Mouse (Mus musculus) heart, embryonic 16.5 days (tissue): ENCODE data around the gene 1700016D06Rik. TPM values are rescaled to one million over a fixed set of nuclear protein-coding genes. Genes with fewer than 3 reads are reported as not detected.
A peak's percentile ranks its signal among the peaks of the same experiment; 100 is the strongest.

Experiments used
- ATAC-seq: fragments of 200-750 bp; cut with Nextera tagmentation; replicated peaks from 2 replicates; pipeline ENCODE4 v1.8.0; 2017; ENCODE audit warnings: moderate number of reproducible peaks; ENCODE audit not compliant: insufficient read depth, low FRiP score; ENCODE audit errors: extremely low read depth
- H3K27ac ChIP-seq: fragments of 300-500 bp; sonication (generic); 2 replicates; pipeline ENCODE4 v1.5.1; 2014; ENCODE audit warnings: mild to moderate bottlenecking, low read length, control low read depth, moderate library complexity
- H3K27me3 ChIP-seq: fragments of 300-500 bp; sonication (generic); 2 replicates; pipeline ENCODE4 v1.6.1; 2014; ENCODE audit warnings: low read length, mixed read lengths; ENCODE audit not compliant: control insufficient read depth, insufficient read depth
- H3K36me3 ChIP-seq: fragments of 300-500 bp; sonication (generic); 2 replicates; pipeline ENCODE4 v1.6.1; 2014; ENCODE audit not compliant: control insufficient read depth, insufficient read depth
- H3K4me1 ChIP-seq: fragments of 300-500 bp; sonication (generic); 2 replicates; pipeline ENCODE4 v1.6.1; 2014; ENCODE audit warnings: low read length, mixed read lengths; ENCODE audit not compliant: control insufficient read depth, insufficient read depth
- H3K4me2 ChIP-seq: fragments of 300-500 bp; sonication (generic); 2 replicates; pipeline ENCODE4 v1.6.1; 2014; ENCODE audit warnings: low read depth, mild to moderate bottlenecking, control low read depth, low read length
- H3K4me3 ChIP-seq: fragments of 300-500 bp; sonication (generic); 2 replicates; pipeline ENCODE4 v1.5.1; 2014; ENCODE audit warnings: mild to moderate bottlenecking, control low read depth, low read length
- H3K9ac ChIP-seq: fragments of 300-500 bp; sonication (generic); 2 replicates; pipeline ENCODE4 v1.6.1; 2014; ENCODE audit warnings: low read length, control low read depth
- H3K9me3 ChIP-seq: fragments of 300-500 bp; sonication (generic); replicated peaks from 2 replicates; pipeline ENCODE4 v1.6.1; 2016; ENCODE audit warnings: low read length; ENCODE audit not compliant: control insufficient read depth
- WGBS: fragments of 180-500 bp; shearing (Covaris S2); extraction: QIAGEN DNeasy Blood & Tissue Kit; methylation state at CpG from one replicate; pipeline ENCODE4 v1.1.7; 2014; 5-methylcytosine and 5-hydroxymethylcytosine counted together
- polyA plus RNA-seq: library from polyadenylated mRNA; unstranded; fragments of >200 nt; fragmentation: Nextera tagmentation; extraction: Ambion mirVana; gene quantifications from 2 replicates; pipeline ENCODE4 v1.2.1, GENCODE M21; 2015

The 1700016D06Rik gene
- polyA plus RNA-seq, 1 experiment from 2014 or later = not detected

- no peaks in the 10 kb centered on the region for H3K9me3 ChIP-seq
- ATAC-seq = no peak
- H3K4me2 ChIP-seq = peak overlapping the region; percentile 88
- WGBS = 31% methylated on average over 7 of the region's 7 CpGs
- H3K4me3 ChIP-seq = peak overlapping the region; percentile 99
- H3K27me3 ChIP-seq = no peaks in the 10 kb centered on the region
- H3K27ac ChIP-seq = peak overlapping the region; percentile 77
- H3K4me1 ChIP-seq = peaks cover 46% of the 10 kb centered on the region
- H3K36me3 ChIP-seq = peaks cover 21% of the 10 kb centered on the region
- H3K9ac ChIP-seq = peak overlapping the region; percentile 97
These were observed 67.4 kb downstream of the 1700016D06Rik start for GRCm38 (mm10) chr8:11633414-11633813.

GRCm38 (mm10) chr8:11632406-11632805 is 68.5 kb downstream of the 1700016D06Rik start:
- Histone ChIP-seq H3K4me2 (peak overlapping the region; percentile 88), H3K27ac (peak overlapping the region; percentile 77), H3K36me3 (peaks cover 28% of the 10 kb centered on the region), H3K4me1 (peaks cover 49% of the 10 kb centered on the region), H3K9me3 (no peaks in the 10 kb centered on the region), H3K4me3 (no peak overlapping the region), H3K9ac (no peak overlapping the region), H3K27me3 (no peaks in the 10 kb centered on the region)
- 11% methylated on average over 2 of the region's 2 CpGs for WGBS
- ATAC-seq = no peak

- H3K27ac ChIP-seq = no peak overlapping the region
- H3K4me3 ChIP-seq = no peak overlapping the region
- H3K36me3 ChIP-seq = peaks cover 40% of the 10 kb centered on the region
- no peaks in the 10 kb centered on the region for H3K9me3 ChIP-seq
- peaks cover 55% of the 10 kb centered on the region for H3K4me1 ChIP-seq
- ATAC-seq = no peak
- H3K4me2 ChIP-seq = no peak overlapping the region
- 76% methylated on average over 5 of the region's 5 CpGs for whole genome bisulfite sequencing
- H3K27me3 ChIP-seq = no peaks in the 10 kb centered on the region
- no peak overlapping the region for H3K9ac ChIP-seq
These were observed 71.7 kb downstream of the 1700016D06Rik start for GRCm38 (mm10) chr8:11629206-11629605.

- peaks cover 49% of the 10 kb centered on the region for H3K4me1 ChIP-seq
- no peak overlapping the region for H3K9ac ChIP-seq
- peaks cover 40% of the 10 kb centered on the region for H3K36me3 ChIP-seq
- no peaks in the 10 kb centered on the region for H3K9me3 ChIP-seq
- H3K27ac ChIP-seq = no peak overlapping the region; the same call in 1 of the 2 replicates
- H3K4me2 ChIP-seq = no peak overlapping the region
- 75% methylated on average over 7 of the region's 7 CpGs for WGBS
- H3K4me3 ChIP-seq = no peak overlapping the region
- H3K27me3 ChIP-seq = no peaks in the 10 kb centered on the region
- no peak for ATAC-seq
These were observed 72.2 kb downstream of the 1700016D06Rik start for GRCm38 (mm10) chr8:11628506-11629132.

- H3K27me3 ChIP-seq = no peaks in the 10 kb centered on the region
- ATAC-seq = no peak
- no peaks in the 10 kb centered on the region for H3K9me3 ChIP-seq
- H3K36me3 ChIP-seq = peaks cover 40% of the 10 kb centered on the region
- no peak overlapping the region for H3K4me2 ChIP-seq
- no peak overlapping the region for H3K9ac ChIP-seq
- no peak overlapping the region for H3K27ac ChIP-seq
- WGBS = 79% methylated on average over 9 of the region's 9 CpGs
- no peak overlapping the region for H3K4me3 ChIP-seq
- peaks cover 45% of the 10 kb centered on the region for H3K4me1 ChIP-seq
These were observed 73.1 kb downstream of the 1700016D06Rik start for GRCm38 (mm10) chr8:11627717-11628116.

- 48% methylated on average over 4 of the region's 4 CpGs for WGBS
These were observed 75.8 kb downstream of the 1700016D06Rik start for GRCm38 (mm10) chr8:11625084-11625483.

GRCm38 (mm10) chr8:11619091-11619490 is 81.8 kb downstream of the 1700016D06Rik start:
- no peaks in the 10 kb centered on the region for H3K27me3 ChIP-seq
- H3K4me1 ChIP-seq = peaks cover 8% of the 10 kb centered on the region
- ATAC-seq = no peak
- peaks cover 51% of the 10 kb centered on the region for H3K36me3 ChIP-seq
- WGBS = 88% methylated on average over 3 of the region's 3 CpGs
- H3K4me2 ChIP-seq = no peak overlapping the region
- no peaks in the 10 kb centered on the region for H3K9me3 ChIP-seq
- H3K27ac ChIP-seq = no peak overlapping the region
- H3K9ac ChIP-seq = no peak overlapping the region
- no peak overlapping the region for H3K4me3 ChIP-seq

More at GRCm38 (mm10) chr8:11625084-11625483, 75.8 kb downstream of the 1700016D06Rik start:
- H3K4me1 ChIP-seq = peaks cover 33% of the 10 kb centered on the region
- H3K4me3 ChIP-seq = no peak overlapping the region
- no peaks in the 10 kb centered on the region for H3K27me3 ChIP-seq
- H3K4me2 ChIP-seq = no peak overlapping the region
- H3K9ac ChIP-seq = no peak overlapping the region
- ATAC-seq = no peak
- H3K36me3 ChIP-seq = peaks cover 39% of the 10 kb centered on the region
- no peak overlapping the region for H3K27ac ChIP-seq
- H3K9me3 ChIP-seq = no peaks in the 10 kb centered on the region

GRCm38 (mm10) chr8:11618063-11618462 is 82.8 kb downstream of the 1700016D06Rik start:
- H3K27ac ChIP-seq = no peak overlapping the region
- H3K4me2 ChIP-seq = no peak overlapping the region
- H3K4me1 ChIP-seq = peaks cover 7% of the 10 kb centered on the region
- H3K9ac ChIP-seq = no peak overlapping the region
- no peaks in the 10 kb centered on the region for H3K9me3 ChIP-seq
- H3K27me3 ChIP-seq = no peaks in the 10 kb centered on the region
- ATAC-seq = no peak
- no peak overlapping the region for H3K4me3 ChIP-seq
- 89% methylated on average over 2 of the region's 2 CpGs for WGBS
- peaks cover 51% of the 10 kb centered on the region for H3K36me3 ChIP-seq

- no peak for ATAC-seq
These were observed 84.6 kb downstream of the 1700016D06Rik start for GRCm38 (mm10) chr8:11616294-11616693.

More at GRCm38 (mm10) chr8:11616294-11616693, 84.6 kb downstream of the 1700016D06Rik start:
- WGBS = 3% methylated on average over 1 of the region's 1 CpGs
- no peak overlapping the region for H3K4me2 ChIP-seq
- no peak overlapping the region for H3K4me3 ChIP-seq
- H3K27me3 ChIP-seq = no peaks in the 10 kb centered on the region
- no peak overlapping the region for H3K9ac ChIP-seq
- H3K27ac ChIP-seq = no peak overlapping the region
- no peaks in the 10 kb centered on the region for H3K9me3 ChIP-seq
- H3K36me3 ChIP-seq = peaks cover 55% of the 10 kb centered on the region
- H3K4me1 ChIP-seq = no peaks in the 10 kb centered on the region
